Mouse (Mus musculus): Measurements from ENCODE around the gene Gm49318. TPM values are rescaled to one million over a fixed set of nuclear protein-coding genes. Genes with fewer than 3 reads are reported as not detected.

The Gm49318 gene
- polyA plus RNA-seq, 1 experiment from 2014 or later, result not detected

GRCm38 (mm10) chr9:22108194-22108593, 37.1 kb upstream of the Gm49318 start:
- WGBS, result 89% methylated on average over 9 of the region's 9 CpGs
- H3K9ac ChIP-seq, result no peak overlapping the region
- ATAC-seq (ENCODE audit: insufficient read depth), result no peak
- no peak overlapping the region for H3K27ac ChIP-seq (ENCODE audit: low read depth)
- no peak for DNase-seq
- no peaks in the 10 kb centered on the region for H3K9me3 ChIP-seq (ENCODE audit: low read depth, low read length)
- no peaks in the 10 kb centered on the region for H3K27me3 ChIP-seq (ENCODE audit: insufficient read depth, low read length)
- no peak for TF ChIP-seq CTCF (IDR thresholded peaks at IDR 0.05; ENCODE audit: low read depth)
- H3K4me3 ChIP-seq (ENCODE audit: low read depth, low read length), result no peak overlapping the region
- H3K4me1 ChIP-seq (ENCODE audit: insufficient read depth), result no peaks in the 10 kb centered on the region
- peaks cover 34% of the 10 kb centered on the region for H3K36me3 ChIP-seq (ENCODE audit: insufficient read depth)
- no peak overlapping the region for H3K4me2 ChIP-seq

- H3K4me3 ChIP-seq (ENCODE audit: low read depth, low read length), result peak overlapping the region; percentile 23
- no peaks in the 10 kb centered on the region for H3K36me3 ChIP-seq (ENCODE audit: insufficient read depth)
- H3K4me2 ChIP-seq, result peak overlapping the region; percentile 45
- peak overlapping the region; percentile 28; the same call in 1 of the 2 replicates for H3K27ac ChIP-seq (ENCODE audit: low read depth)
- H3K9me3 ChIP-seq (ENCODE audit: low read depth, low read length), result no peaks in the 10 kb centered on the region
- no peaks in the 10 kb centered on the region for H3K4me1 ChIP-seq (ENCODE audit: insufficient read depth)
- no peak for TF ChIP-seq CTCF (IDR thresholded peaks at IDR 0.05; ENCODE audit: low read depth)
- H3K9ac ChIP-seq, result peak overlapping the region; percentile 30
- 2% methylated on average over 18 of the region's 18 CpGs for WGBS
- peaks cover 17% of the 10 kb centered on the region for H3K27me3 ChIP-seq (ENCODE audit: insufficient read depth, low read length)
- ATAC-seq (ENCODE audit: insufficient read depth), result peak; percentile 64
- peak; percentile 53 for DNase-seq
Observed at GRCm38 (mm10) chr9:22099922-22100321, 28.9 kb upstream of the Gm49318 start.

GRCm38 (mm10) chr9:22098993-22099696, 28.1 kb upstream of the Gm49318 start, which contains the start of gene Cnn1:
Gene Cnn1, plus strand, starts transcription at chr9:22099216.
- DNase-seq (peak; percentile 66), ATAC-seq (ENCODE audit: insufficient read depth) (peak; percentile 58)
- Histone ChIP-seq H3K4me3 (ENCODE audit: low read depth, low read length) (peak within 1 kb of the TSS; percentile 23), H3K27me3 (ENCODE audit: insufficient read depth, low read length) (peaks cover 17% of the 10 kb centered on the region), H3K27ac (ENCODE audit: low read depth) (peak within 1 kb of the TSS; percentile 28; the same call in 1 of the 2 replicates), H3K4me2 (peak within 1 kb of the TSS; percentile 45), H3K36me3 (ENCODE audit: insufficient read depth) (no peaks in the 10 kb centered on the region), H3K4me1 (ENCODE audit: insufficient read depth) (no peaks in the 10 kb centered on the region), H3K9ac (peak within 1 kb of the TSS; percentile 30), H3K9me3 (ENCODE audit: low read depth, low read length) (no peaks in the 10 kb centered on the region)
- no peak for TF ChIP-seq CTCF (IDR thresholded peaks at IDR 0.05; ENCODE audit: low read depth)
- 6% methylated on average over 14 of the region's 14 CpGs for WGBS

GRCm38 (mm10) chr9:22095854-22096307, 24.8 kb upstream of the Gm49318 start:
- 2% methylated on average over 24 of the region's 24 CpGs for WGBS
- TF ChIP-seq CTCF (IDR thresholded peaks at IDR 0.05; ENCODE audit: low read depth), result peak; percentile 80
- ATAC-seq (ENCODE audit: insufficient read depth), result peak; percentile 68
- peak overlapping the region; percentile 58 for H3K9ac ChIP-seq
- H3K4me3 ChIP-seq (ENCODE audit: low read depth, low read length), result peak overlapping the region; percentile 38
- H3K4me1 ChIP-seq (ENCODE audit: insufficient read depth), result no peaks in the 10 kb centered on the region
- peaks cover 17% of the 10 kb centered on the region for H3K27me3 ChIP-seq (ENCODE audit: insufficient read depth, low read length)
- H3K27ac ChIP-seq (ENCODE audit: low read depth), result no peak overlapping the region; the same call in 1 of the 2 replicates
- DNase-seq, result peak; percentile 93
- H3K4me2 ChIP-seq, result peak overlapping the region; percentile 76
- H3K9me3 ChIP-seq (ENCODE audit: low read depth, low read length), result no peaks in the 10 kb centered on the region
- H3K36me3 ChIP-seq (ENCODE audit: insufficient read depth), result no peaks in the 10 kb centered on the region

GRCm38 (mm10) chr9:22092746-22093145, 21.7 kb upstream of the Gm49318 start:
- WGBS, result 76% methylated on average over 6 of the region's 6 CpGs
- H3K4me2 ChIP-seq, result no peak overlapping the region
- H3K4me3 ChIP-seq (ENCODE audit: low read depth, low read length), result no peak overlapping the region
- no peak for DNase-seq
- TF ChIP-seq CTCF (IDR thresholded peaks at IDR 0.05; ENCODE audit: low read depth), result no peak
- ATAC-seq (ENCODE audit: insufficient read depth), result no peak
- no peak overlapping the region for H3K27ac ChIP-seq (ENCODE audit: low read depth)
- no peaks in the 10 kb centered on the region for H3K27me3 ChIP-seq (ENCODE audit: insufficient read depth, low read length)
- H3K4me1 ChIP-seq (ENCODE audit: insufficient read depth), result no peaks in the 10 kb centered on the region
- H3K9ac ChIP-seq, result no peak overlapping the region
- no peaks in the 10 kb centered on the region for H3K36me3 ChIP-seq (ENCODE audit: insufficient read depth)
- H3K9me3 ChIP-seq (ENCODE audit: low read depth, low read length), result no peaks in the 10 kb centered on the region

GRCm38 (mm10) chr9:22089986-22090385, 18.9 kb upstream of the Gm49318 start:
- WGBS, result 73% methylated on average over 7 of the region's 7 CpGs
- no peak overlapping the region for H3K4me3 ChIP-seq (ENCODE audit: low read depth, low read length)
- no peak for DNase-seq

GRCm38 (mm10) chr9:22089281-22089680, 18.2 kb upstream of the Gm49318 start:
- no peak for DNase-seq
- H3K27me3 ChIP-seq (ENCODE audit: insufficient read depth, low read length), result no peaks in the 10 kb centered on the region
- no peak overlapping the region for H3K4me3 ChIP-seq (ENCODE audit: low read depth, low read length)
- 96% methylated on average over 7 of the region's 7 CpGs for WGBS
- no peak for ATAC-seq (ENCODE audit: insufficient read depth)
- no peak overlapping the region for H3K9ac ChIP-seq
- no peak overlapping the region for H3K27ac ChIP-seq (ENCODE audit: low read depth)
- no peaks in the 10 kb centered on the region for H3K36me3 ChIP-seq (ENCODE audit: insufficient read depth)
- no peaks in the 10 kb centered on the region for H3K9me3 ChIP-seq (ENCODE audit: low read depth, low read length)
- H3K4me2 ChIP-seq, result no peak overlapping the region
- TF ChIP-seq CTCF (IDR thresholded peaks at IDR 0.05; ENCODE audit: low read depth), result no peak
- peaks cover 3% of the 10 kb centered on the region; the same call in 1 of the 2 replicates for H3K4me1 ChIP-seq (ENCODE audit: insufficient read depth)

More at GRCm38 (mm10) chr9:22089986-22090385, 18.9 kb upstream of the Gm49318 start:
- no peak overlapping the region for H3K9ac ChIP-seq
- no peaks in the 10 kb centered on the region for H3K27me3 ChIP-seq (ENCODE audit: insufficient read depth, low read length)
- peaks cover 3% of the 10 kb centered on the region; the same call in 1 of the 2 replicates for H3K4me1 ChIP-seq (ENCODE audit: insufficient read depth)
- no peaks in the 10 kb centered on the region for H3K36me3 ChIP-seq (ENCODE audit: insufficient read depth)
- no peaks in the 10 kb centered on the region for H3K9me3 ChIP-seq (ENCODE audit: low read depth, low read length)
- H3K4me2 ChIP-seq, result no peak overlapping the region
- no peak for TF ChIP-seq CTCF (IDR thresholded peaks at IDR 0.05; ENCODE audit: low read depth)
- H3K27ac ChIP-seq (ENCODE audit: low read depth), result no peak overlapping the region
- ATAC-seq (ENCODE audit: insufficient read depth), result no peak

Measured in lung, embryonic 14.5 days (tissue).